Mouse (Mus musculus) intestine, embryonic 16.5 days (tissue): ENCODE measurements around the gene Erbb2. TPM values are rescaled to one million over a fixed set of nuclear protein-coding genes. Genes with fewer than 3 reads are reported as not detected.
A peak's percentile ranks its signal among the peaks of the same experiment; 100 is the strongest.
"Not testable (repeated sequence)": the region's sequence is repeated elsewhere in the genome, so short reads cannot be mapped to it uniquely, and the experiment has no call there.

ENCODE experiments used
- ATAC-seq: fragments of 200-750 bp; cut with Nextera tagmentation; 2 replicates; pipeline ENCODE4 v1.8.0; 2017; ENCODE audit warnings: moderate TSS enrichment, moderate library complexity
- H3K27ac ChIP-seq: fragments of 300-500 bp; sonication (generic); 2 replicates; pipeline ENCODE4 v1.5.1; 2014; ENCODE audit warnings: mild to moderate bottlenecking, low read length
- H3K27me3 ChIP-seq: fragments of 300-500 bp; sonication (generic); replicated peaks from 2 replicates; pipeline ENCODE4 v1.6.1; 2014; ENCODE audit warnings: low read length, control low read depth, mixed read lengths; ENCODE audit not compliant: control insufficient read depth, insufficient read depth
- H3K36me3 ChIP-seq: fragments of 300-500 bp; sonication (generic); 2 replicates; pipeline ENCODE4 v1.6.1; 2014; ENCODE audit warnings: low read length, control low read depth; ENCODE audit not compliant: control insufficient read depth, insufficient read depth
- H3K4me1 ChIP-seq: fragments of 300-500 bp; sonication (generic); 2 replicates; pipeline ENCODE4 v1.6.1; 2014; ENCODE audit warnings: low read length, control low read depth, mixed read lengths; ENCODE audit not compliant: control insufficient read depth, insufficient read depth
- H3K4me2 ChIP-seq: fragments of 300-500 bp; sonication (generic); 2 replicates; pipeline ENCODE4 v1.6.1; 2014; ENCODE audit warnings: low read depth, low read length, control low read depth
- H3K4me3 ChIP-seq: fragments of 300-500 bp; sonication (generic); 2 replicates; pipeline ENCODE4 v1.5.1; 2014; ENCODE audit warnings: mild to moderate bottlenecking, low read length
- H3K9ac ChIP-seq: fragments of 300-500 bp; sonication (generic); 2 replicates; pipeline ENCODE4 v1.6.1; 2014; ENCODE audit warnings: low read depth, low read length
- H3K9me3 ChIP-seq: fragments of 300-500 bp; sonication (generic); 2 replicates; pipeline ENCODE4 v1.6.1; 2016; ENCODE audit warnings: low read length, control low read depth; ENCODE audit not compliant: control insufficient read depth
- WGBS: fragments of 180-500 bp; shearing (Covaris S2); extraction: QIAGEN DNeasy Blood & Tissue Kit; methylation state at CpG from one replicate; pipeline ENCODE4 v1.1.7; 2014; 5-methylcytosine and 5-hydroxymethylcytosine counted together
- polyA plus RNA-seq: library from polyadenylated mRNA; unstranded; fragments of >200 nt; fragmentation: Nextera tagmentation; extraction: Ambion mirVana; gene quantifications from 2 replicates; pipeline ENCODE4 v1.2.1, GENCODE M21; 2015

Erbb2 gene
- polyA plus RNA-seq, 1 experiment from 2014 or later: 33.8 TPM

DNA sequence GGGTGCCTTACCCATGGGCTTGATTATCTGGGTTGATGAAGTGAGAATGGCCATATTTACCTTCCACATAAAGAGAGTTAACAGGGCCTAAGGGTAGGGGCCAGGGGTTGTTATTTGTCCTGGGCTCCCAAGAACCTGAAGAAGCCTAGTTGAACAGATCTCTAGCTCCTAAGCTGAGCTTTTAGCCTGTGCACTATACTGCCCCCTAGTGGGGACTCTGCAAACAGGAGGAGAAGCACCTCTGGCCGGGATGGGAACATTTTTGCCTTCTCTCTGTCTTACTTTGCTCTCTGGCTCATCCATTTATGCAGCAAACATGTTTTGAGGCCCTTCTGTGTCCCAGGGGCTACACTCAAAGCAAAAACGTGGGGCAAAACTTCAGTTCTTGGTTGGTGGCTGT, 39.9 kb upstream of the Erbb2 start:
- Histone ChIP-seq H3K36me3 (peaks cover 7% of the 10 kb centered on the region), H3K4me1 (no peaks in the 10 kb centered on the region), H3K27ac (no peak overlapping the region), H3K27me3 (no peaks in the 10 kb centered on the region), H3K9me3 (no peaks in the 10 kb centered on the region), H3K9ac (no peak overlapping the region), H3K4me3 (no peak overlapping the region), H3K4me2 (no peak overlapping the region)
- 11% methylated on average over 2 of the region's 2 CpGs for WGBS
- 0 out of 2 replicates have a peak, but pooled peaks have one; percentile 23 for ATAC-seq

DNA sequence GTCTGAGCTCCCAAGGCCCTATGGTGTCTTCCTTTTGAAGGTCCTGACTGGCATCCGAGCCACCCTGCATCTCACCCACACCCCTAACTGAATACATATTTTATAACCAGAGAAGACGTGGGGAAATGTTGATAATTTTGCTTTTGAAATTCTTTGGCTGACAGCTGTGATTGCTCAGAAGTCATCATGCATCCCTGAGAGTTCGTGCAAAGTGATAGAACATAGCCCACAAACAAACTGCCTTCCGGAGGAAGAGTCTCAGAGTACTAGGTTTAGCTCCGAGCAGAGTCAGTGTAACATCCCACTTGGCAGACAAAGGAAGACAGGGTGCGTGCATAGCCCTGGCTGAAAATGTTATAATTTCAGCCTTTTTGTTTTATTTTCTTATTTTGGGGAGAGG, 39.0 kb upstream of the Erbb2 start:
- no peaks in the 10 kb centered on the region for H3K4me1 ChIP-seq
- H3K27ac ChIP-seq: no peak overlapping the region
- 84% methylated on average over 6 of the region's 6 CpGs for WGBS
- no peaks in the 10 kb centered on the region for H3K9me3 ChIP-seq
- no peak for ATAC-seq
- H3K4me2 ChIP-seq: no peak overlapping the region
- no peak overlapping the region for H3K9ac ChIP-seq
- no peak overlapping the region for H3K4me3 ChIP-seq
- no peaks in the 10 kb centered on the region for H3K27me3 ChIP-seq
- H3K36me3 ChIP-seq: peaks cover 7% of the 10 kb centered on the region

DNA sequence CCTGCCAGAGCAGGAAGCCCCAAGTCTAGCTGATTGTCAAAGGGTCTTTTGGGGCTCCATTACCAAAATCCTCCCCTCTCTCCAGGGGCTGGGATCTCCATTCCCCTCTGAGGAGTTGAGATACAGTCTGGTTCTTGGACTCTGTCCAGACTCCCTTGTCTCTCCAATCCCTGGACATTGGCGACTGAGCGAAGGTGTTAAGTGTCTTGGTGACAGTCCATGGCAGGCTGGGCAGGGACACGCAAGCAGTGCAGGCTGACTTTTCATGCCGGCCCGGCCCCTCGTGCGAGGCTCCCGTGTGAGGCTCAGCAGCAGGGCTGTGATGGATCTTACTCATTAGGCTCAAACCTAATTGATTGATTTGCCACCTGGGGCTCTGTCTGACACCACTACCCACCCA, 38.0 kb upstream of the Erbb2 start:
- no peaks in the 10 kb centered on the region for H3K9me3 ChIP-seq

DNA sequence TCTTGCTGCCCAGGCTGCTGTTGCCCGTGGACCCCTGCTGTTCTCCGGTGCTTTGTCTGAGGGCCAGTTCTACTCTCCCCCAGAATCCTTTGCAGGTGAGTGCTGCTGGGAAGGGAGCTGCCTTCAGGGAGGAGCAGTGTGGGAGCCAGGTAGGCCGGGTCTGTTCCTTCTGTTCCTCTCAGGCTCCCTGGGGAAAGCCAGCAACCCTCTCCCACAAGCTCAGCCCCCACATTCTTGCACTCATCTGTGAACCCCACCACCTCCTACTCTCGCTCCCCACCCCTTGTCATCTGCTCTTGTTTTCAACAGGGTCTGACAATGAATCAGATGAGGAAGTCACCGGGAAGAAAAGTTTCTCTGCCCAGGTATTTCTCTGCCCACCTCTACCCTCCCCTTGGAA, 35.5 kb upstream of the Erbb2 start:
- Histone ChIP-seq H3K36me3 (peaks cover 10% of the 10 kb centered on the region), H3K27me3 (no peaks in the 10 kb centered on the region), H3K27ac (no peak overlapping the region), H3K4me1 (no peaks in the 10 kb centered on the region), H3K4me3 (no peak overlapping the region), H3K9ac (no peak overlapping the region), H3K4me2 (no peak overlapping the region), H3K9me3 (no peaks in the 10 kb centered on the region)
- no peak for ATAC-seq
- WGBS: 80% methylated on average over 5 of the region's 5 CpGs

More for the DNA sequence above, 38.0 kb upstream of the Erbb2 start:
- Histone ChIP-seq H3K9ac (no peak overlapping the region), H3K4me1 (no peaks in the 10 kb centered on the region), H3K4me3 (no peak overlapping the region), H3K4me2 (no peak overlapping the region), H3K27me3 (no peaks in the 10 kb centered on the region), H3K36me3 (peaks cover 7% of the 10 kb centered on the region), H3K27ac (no peak overlapping the region)
- WGBS: 83% methylated on average over 8 of the region's 8 CpGs
- ATAC-seq: no peak

DNA sequence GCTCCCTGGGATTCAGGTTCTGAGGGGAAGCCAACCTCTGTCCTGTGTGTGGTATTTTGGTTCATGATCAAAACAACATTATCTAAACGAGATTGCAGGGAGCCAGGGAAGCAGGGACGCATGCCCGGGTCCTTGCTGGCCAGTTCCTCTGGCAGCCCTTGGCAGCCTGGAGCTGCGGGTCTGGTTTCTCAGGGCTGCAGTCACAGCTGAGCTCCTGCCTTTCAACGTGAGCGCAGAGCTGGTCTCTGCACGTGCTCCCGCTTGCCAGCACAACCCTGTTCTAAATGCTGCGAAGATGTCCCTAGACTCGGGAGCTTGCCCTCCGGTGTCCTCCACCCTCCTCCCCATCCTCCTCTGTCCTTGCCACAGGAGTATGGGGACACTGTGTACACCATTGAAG, 34.5 kb upstream of the Erbb2 start:
- H3K4me2 ChIP-seq: no peak overlapping the region
- no peaks in the 10 kb centered on the region for H3K27me3 ChIP-seq
- H3K36me3 ChIP-seq: peaks cover 10% of the 10 kb centered on the region
- no peak overlapping the region for H3K4me3 ChIP-seq
- no peak for ATAC-seq
- no peak overlapping the region for H3K9ac ChIP-seq
- H3K4me1 ChIP-seq: no peaks in the 10 kb centered on the region
- WGBS: 86% methylated on average over 11 of the region's 11 CpGs
- H3K9me3 ChIP-seq: no peaks in the 10 kb centered on the region
- no peak overlapping the region for H3K27ac ChIP-seq

DNA sequence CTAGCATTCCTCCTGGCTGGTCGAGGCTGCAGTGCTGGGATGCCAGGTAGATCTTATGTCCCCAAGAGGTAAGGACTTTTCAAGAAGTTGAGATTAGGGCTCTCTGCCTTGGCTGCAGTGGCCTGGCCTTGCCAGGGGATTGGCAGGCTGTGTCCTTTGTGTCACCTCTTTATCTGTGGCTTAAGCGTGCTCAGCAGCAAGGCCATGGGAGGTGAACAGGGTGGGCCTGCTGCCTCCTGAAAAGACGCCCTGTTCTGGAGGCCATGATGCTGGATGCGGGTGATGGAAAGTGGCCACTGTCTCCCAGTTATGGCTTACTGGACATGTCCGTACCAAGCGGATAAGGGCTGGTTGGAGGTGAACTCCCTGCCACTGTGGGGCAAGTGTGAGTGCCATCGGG, 32.9 kb upstream of the Erbb2 start:
- 85% methylated on average over 7 of the region's 7 CpGs for whole genome bisulfite sequencing
- Histone ChIP-seq H3K27ac (no peak overlapping the region), H3K4me3 (no peak overlapping the region), H3K36me3 (peaks cover 10% of the 10 kb centered on the region), H3K27me3 (no peaks in the 10 kb centered on the region), H3K9ac (no peak overlapping the region), H3K4me1 (no peaks in the 10 kb centered on the region), H3K9me3 (no peaks in the 10 kb centered on the region), H3K4me2 (no peak overlapping the region)
- no peak for ATAC-seq

DNA sequence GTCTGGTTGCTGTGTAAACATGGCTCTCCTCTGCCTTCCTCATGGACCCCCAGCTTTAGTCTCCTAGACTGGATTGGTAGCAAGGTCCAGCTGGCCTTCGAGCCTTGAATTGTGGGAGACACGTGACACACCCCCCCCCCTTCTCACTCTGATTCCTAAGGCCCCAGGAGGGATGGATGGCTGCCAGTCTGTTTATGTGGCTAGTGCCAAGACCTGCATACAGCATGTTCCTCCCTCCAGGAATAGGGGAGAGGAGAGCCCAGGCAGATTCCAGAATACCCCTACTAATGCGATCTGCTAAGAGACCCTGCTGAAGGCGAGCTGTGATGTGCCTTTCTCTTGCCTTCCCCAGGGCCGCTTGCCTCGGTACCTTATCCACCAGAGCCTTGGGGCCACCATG, 32.2 kb upstream of the Erbb2 start:
- Histone ChIP-seq H3K9me3 (no peaks in the 10 kb centered on the region), H3K27ac (no peak overlapping the region), H3K4me3 (no peak overlapping the region), H3K4me1 (no peaks in the 10 kb centered on the region), H3K4me2 (no peak overlapping the region), H3K36me3 (peaks cover 10% of the 10 kb centered on the region), H3K9ac (no peak overlapping the region), H3K27me3 (0 out of 2 replicates have a peak, but pooled peaks cover 3% of the 10 kb centered on the region)
- 87% methylated on average over 6 of the region's 6 CpGs for WGBS
- no peak for ATAC-seq

DNA sequence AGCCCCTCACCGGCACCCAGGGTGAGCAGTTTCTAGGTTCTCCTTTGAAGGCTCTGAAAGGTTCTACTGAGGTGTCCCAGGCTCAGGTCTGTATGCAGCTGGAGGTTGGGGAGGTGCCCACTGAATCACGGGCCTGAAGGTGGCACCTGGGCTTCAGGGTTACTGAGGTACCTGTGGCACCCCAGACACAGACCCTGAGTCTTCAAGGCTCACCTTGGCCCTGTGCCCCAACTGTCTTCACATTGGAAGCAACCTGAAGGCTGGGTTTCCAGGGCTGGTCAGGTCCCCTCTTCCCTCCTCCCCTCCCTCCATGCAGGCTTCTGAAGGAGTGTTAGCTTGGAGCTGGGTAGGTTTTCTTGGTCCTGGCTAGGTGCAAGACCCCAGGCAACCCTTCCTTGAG, 30.6 kb upstream of the Erbb2 start:
- no peak overlapping the region for H3K4me2 ChIP-seq
- H3K27ac ChIP-seq: no peak overlapping the region
- no peaks in the 10 kb centered on the region for H3K9me3 ChIP-seq
- H3K4me3 ChIP-seq: no peak overlapping the region
- peaks cover 11% of the 10 kb centered on the region for H3K27me3 ChIP-seq
- no peak overlapping the region for H3K9ac ChIP-seq
- H3K4me1 ChIP-seq: no peaks in the 10 kb centered on the region
- H3K36me3 ChIP-seq: peaks cover 8% of the 10 kb centered on the region
- ATAC-seq: no peak
- 80% methylated on average over 2 of the region's 2 CpGs for WGBS

DNA sequence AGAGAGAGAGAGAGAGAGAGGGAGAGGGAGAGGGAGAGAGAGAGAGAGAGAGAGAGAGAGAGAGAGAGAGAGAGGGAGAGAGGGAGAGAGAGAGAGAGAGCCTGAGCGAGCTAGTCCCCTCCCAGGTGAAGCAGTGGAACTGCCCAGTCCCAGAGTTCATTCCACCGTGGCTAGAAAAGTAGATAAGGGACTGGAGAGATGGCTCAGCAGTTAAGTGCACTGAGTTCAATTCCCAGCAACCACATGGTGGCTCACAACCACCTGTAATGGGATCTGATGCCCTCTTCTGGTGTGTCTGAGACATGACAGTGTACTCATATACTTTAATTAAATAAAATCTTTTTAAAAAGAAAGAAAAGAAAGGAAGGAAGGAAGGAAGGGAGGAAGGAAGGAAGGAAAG, 29.9 kb upstream of the Erbb2 start:
- H3K27ac ChIP-seq, H3K9ac ChIP-seq, H3K9me3 ChIP-seq, ATAC-seq, H3K36me3 ChIP-seq, H3K4me1 ChIP-seq, H3K4me3 ChIP-seq, H3K4me2 ChIP-seq: not testable (repeated sequence)
- peaks cover 12% of the 10 kb centered on the region for H3K27me3 ChIP-seq
- WGBS: 36% methylated on average over 2 of the region's 2 CpGs

DNA sequence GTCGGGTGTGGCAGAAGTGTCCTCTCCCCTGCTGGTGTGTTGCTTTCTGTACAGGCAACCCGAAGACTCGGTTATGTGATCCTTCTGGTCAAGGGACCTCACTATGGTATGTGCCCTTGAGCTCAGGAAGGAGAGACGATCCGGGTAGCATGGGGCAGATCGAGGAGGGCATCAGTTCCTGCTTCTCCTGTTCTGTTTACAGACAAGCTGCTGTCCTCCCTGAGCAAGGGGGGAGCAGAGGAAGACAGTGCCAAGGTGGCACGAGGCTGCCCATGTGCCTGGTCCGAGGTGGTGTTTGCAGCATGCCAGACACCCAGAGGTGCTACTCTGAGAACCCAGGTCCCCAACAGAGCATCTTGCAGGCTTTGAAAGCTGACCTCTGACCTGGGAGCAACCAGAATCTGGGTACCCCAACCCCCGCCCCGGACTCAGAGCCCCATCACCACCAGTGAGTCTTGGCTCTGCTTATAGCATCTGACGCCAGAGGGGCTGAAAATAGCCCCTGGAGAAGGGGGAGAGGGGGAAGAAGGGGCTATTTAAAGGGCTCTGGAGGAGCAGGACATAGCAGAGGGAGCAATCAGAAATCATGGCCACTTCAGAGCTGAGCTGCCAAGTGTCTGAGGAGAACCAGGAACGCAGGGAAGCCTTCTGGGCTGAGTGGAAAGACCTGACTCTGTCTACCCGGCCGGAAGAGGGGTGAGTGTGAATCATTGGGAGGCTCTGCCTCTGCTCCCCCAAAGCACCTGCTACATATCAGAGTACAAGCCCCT, 28.8 kb upstream of the Erbb2 start, which contains the start of gene Tcap:
TSS of gene Tcap (plus strand) at position 551 of the 770 bp plus-strand sequence.
- H3K4me2 ChIP-seq: no peak within 1 kb of the TSS
- peaks cover 17% of the 10 kb centered on the region for H3K27me3 ChIP-seq
- 0 out of 2 replicates have a peak, but pooled peaks cover 3% of the 10 kb centered on the region for H3K36me3 ChIP-seq
- 57% methylated on average over 14 of the region's 14 CpGs for WGBS
- ATAC-seq: no peak
- H3K9me3 ChIP-seq: no peaks in the 10 kb centered on the region
- H3K4me1 ChIP-seq: no peaks in the 10 kb centered on the region
- no peak within 1 kb of the TSS for H3K4me3 ChIP-seq
- H3K27ac ChIP-seq: no peak within 1 kb of the TSS
- no peak within 1 kb of the TSS for H3K9ac ChIP-seq
